Mouse (Mus musculus) kidney, embryonic 14.5 days (tissue): ENCODE data around the gene Ap5m1. TPM values are rescaled to one million over a fixed set of nuclear protein-coding genes. Genes with fewer than 3 reads are reported as not detected.

Experiments
- ATAC-seq: fragments of 200-750 bp; cut with Nextera tagmentation; 2 replicates; pipeline ENCODE4 v1.8.0; 2017; ENCODE audit warnings: moderate number of reproducible peaks, mild to moderate bottlenecking, moderate TSS enrichment, moderate library complexity; ENCODE audit not compliant: low FRiP score, low TSS enrichment
- H3K27ac ChIP-seq: fragments of 300-500 bp; sonication (generic); 2 replicates; pipeline ENCODE4 v1.5.1; 2014; ENCODE audit warnings: low read depth, mild to moderate bottlenecking, low read length, moderate library complexity, mixed read lengths
- H3K27me3 ChIP-seq: fragments of 300-500 bp; sonication (generic); 2 replicates; pipeline ENCODE4 v1.6.1; 2014; ENCODE audit warnings: mild to moderate bottlenecking, low read length; ENCODE audit not compliant: control insufficient read depth, insufficient read depth
- H3K36me3 ChIP-seq: fragments of 300-500 bp; sonication (generic); 2 replicates; pipeline ENCODE4 v1.6.1; 2014; ENCODE audit warnings: low read length, mixed read lengths; ENCODE audit not compliant: control insufficient read depth, insufficient read depth
- H3K4me1 ChIP-seq: fragments of 300-500 bp; sonication (generic); 2 replicates; pipeline ENCODE4 v1.6.1; 2014; ENCODE audit warnings: low read length, mixed read lengths; ENCODE audit not compliant: control insufficient read depth, insufficient read depth
- H3K4me2 ChIP-seq: fragments of 300-500 bp; sonication (generic); replicated peaks from 2 replicates; pipeline ENCODE4 v1.6.1; 2014; ENCODE audit warnings: low read depth, mild to moderate bottlenecking, low read length
- H3K4me3 ChIP-seq: fragments of 300-500 bp; sonication (generic); 2 replicates; pipeline ENCODE4 v1.5.1; 2014; ENCODE audit warnings: mild to moderate bottlenecking, low read length
- H3K9ac ChIP-seq: fragments of 300-500 bp; sonication (generic); 2 replicates; pipeline ENCODE4 v1.6.1; 2014; ENCODE audit warnings: low read depth, mild to moderate bottlenecking, low read length, moderate library complexity
- H3K9me3 ChIP-seq: fragments of 300-500 bp; sonication (generic); 2 replicates; pipeline ENCODE4 v1.6.1; 2016; ENCODE audit warnings: low read length; ENCODE audit not compliant: control insufficient read depth
- WGBS: fragments of 180-500 bp; shearing (Covaris S2); extraction: QIAGEN DNeasy Blood & Tissue Kit; methylation state at CpG from one replicate; pipeline ENCODE4 v1.1.7; 2014; 5-methylcytosine and 5-hydroxymethylcytosine counted together
- polyA plus RNA-seq: library from polyadenylated mRNA; unstranded; fragments of >200 nt; fragmentation: Nextera tagmentation; extraction: Ambion mirVana; gene quantifications from 2 replicates; pipeline ENCODE4 v1.2.1, GENCODE M21; 2014

Gene Ap5m1
- polyA plus RNA-seq, 1 experiment from 2014 or later: 30.4 TPM

DNA sequence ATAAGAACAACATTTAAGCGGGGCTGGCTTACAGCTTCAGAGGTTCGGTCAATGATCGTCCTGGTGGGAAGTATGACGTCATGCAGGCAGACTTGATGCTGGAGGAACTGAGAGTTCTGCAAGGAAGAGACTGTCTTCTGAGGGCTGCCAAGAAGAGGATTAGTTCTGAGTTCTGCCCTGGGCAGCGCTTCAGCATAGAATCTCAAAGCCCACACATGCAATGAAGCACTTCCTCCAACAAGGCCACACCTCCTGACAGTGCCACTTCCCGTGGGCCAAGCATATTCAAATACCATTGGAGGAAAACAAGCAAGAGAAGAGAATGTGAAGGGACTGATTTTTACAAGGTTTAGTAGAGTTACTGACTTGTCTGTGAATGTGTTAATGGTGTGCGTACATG is 74.9 kb downstream of the Ap5m1 start:
- no peak overlapping the region for H3K4me2 ChIP-seq
- no peaks in the 10 kb centered on the region for H3K4me1 ChIP-seq
- no peaks in the 10 kb centered on the region for H3K36me3 ChIP-seq
- no peaks in the 10 kb centered on the region for H3K9me3 ChIP-seq
- no peak overlapping the region for H3K9ac ChIP-seq
- ATAC-seq: no peak
- no peak overlapping the region for H3K27ac ChIP-seq
- no peak overlapping the region for H3K4me3 ChIP-seq
- H3K27me3 ChIP-seq: no peaks in the 10 kb centered on the region
- 90% methylated on average over 7 of the region's 7 CpGs for WGBS

Other genes with a start within 250 kb of the Ap5m1 start
- gene Exoc5, start 556 bp downstream of the Ap5m1 start, polyA plus RNA-seq: 29.8 and 58.9 TPM in 2 replicates
- 13.2 and 16.1 TPM in 2 replicates for gene Naa30, start 106.1 kb downstream of the Ap5m1 start, polyA plus RNA-seq
- gene ccdc198, start 179.4 kb downstream of the Ap5m1 start, polyA plus RNA-seq: 81.9 and 89.6 TPM in 2 replicates